Mouse (Mus musculus) CD4-positive naive resting alpha-beta T cell, adult 57 days (primary cell): ENCODE measurements around the gene Vmn1r127. TPM values are rescaled to one million over a fixed set of nuclear protein-coding genes. Genes with fewer than 3 reads are reported as not detected.

Experiments used
- total RNA-seq: library from RNA; stranded (reverse); gene quantifications from one replicate; pipeline ENCODE4 v1.2.4, GENCODE M21; 2023

Vmn1r127 gene
- not detected for total RNA-seq

GRCm38 (mm10) chr7:21319761-21320160 lies at the start of gene Vmn1r127:
Gene Vmn1r127 (minus strand): TSS chr7:21319861.

GRCm38 (mm10) chr7:21361191-21361590 lies 41.5 kb upstream of the Vmn1r127 start, which contains the start of gene Vmn1r129:
Gene Vmn1r129 (minus strand): TSS chr7:21361291.

GRCm38 (mm10) chr7:21349073-21349472 lies 29.4 kb upstream of the Vmn1r127 start, which contains the start of gene Vmn1r128:
Gene Vmn1r128 (plus strand): TSS chr7:21349373.

GRCm38 (mm10) chr7:21301367-21301766 lies 18.3 kb downstream of the Vmn1r127 start, which contains the start of gene Vmn1r126:
Gene Vmn1r126 (minus strand): TSS chr7:21301467.

GRCm38 (mm10) chr7:21271879-21272278 lies 47.8 kb downstream of the Vmn1r127 start, which contains the start of gene Vmn1r125:
Gene Vmn1r125 (plus strand): TSS chr7:21272179.

Other genes starting within 250 kb of the Vmn1r127 start
- gene Vmn1r121, start 221.3 kb downstream of the Vmn1r127 start, total RNA-seq, result not detected
- gene Vmn1r122, start 185.7 kb downstream of the Vmn1r127 start, total RNA-seq, result not detected
- gene Vmn1r123, start 157.7 kb downstream of the Vmn1r127 start, total RNA-seq, result not detected
- not detected for gene Gm5157, start 129.4 kb downstream of the Vmn1r127 start, total RNA-seq
- gene Vmn1r124, start 59.2 kb downstream of the Vmn1r127 start, total RNA-seq, result not detected
- gene Vmn1r125, start 47.7 kb downstream of the Vmn1r127 start, total RNA-seq, result not detected
- gene Vmn1r126, start 18.4 kb downstream of the Vmn1r127 start, total RNA-seq, result not detected
- not detected for gene Vmn1r128, start 29.5 kb upstream of the Vmn1r127 start, total RNA-seq
- not detected for gene Vmn1r129, start 41.4 kb upstream of the Vmn1r127 start, total RNA-seq
- not detected for gene Gm6882, start 112.9 kb upstream of the Vmn1r127 start, total RNA-seq
- gene Vmn1r130, start 191.9 kb upstream of the Vmn1r127 start, total RNA-seq, result not detected
- not detected for gene Vmn1r131, start 226.2 kb upstream of the Vmn1r127 start, total RNA-seq